Mouse (Mus musculus) small intestine, adult 2 months (tissue): ENCODE results near the gene Kmt5c.

Experiments used
- CTCF ChIP-seq: fragments of 200-500 bp; IDR thresholded peaks from 2 replicates; pipeline ENCODE4 v1.5.1; 2012; ENCODE audit warnings: low read depth, mild to moderate bottlenecking, control low read depth, inconsistent platforms, low read length, moderate library complexity, mixed read lengths; ENCODE audit not compliant: insufficient replicate concordance, insufficient read length; ENCODE audit errors: extremely low read depth
- POLR2A ChIP-seq: fragments of 200-500 bp; IDR thresholded peaks from 2 replicates; pipeline ENCODE4 v1.6.1; 2012; ENCODE audit warnings: low read depth, mild to moderate bottlenecking, control low read depth, inconsistent platforms, low read length, moderate library complexity

DNA sequence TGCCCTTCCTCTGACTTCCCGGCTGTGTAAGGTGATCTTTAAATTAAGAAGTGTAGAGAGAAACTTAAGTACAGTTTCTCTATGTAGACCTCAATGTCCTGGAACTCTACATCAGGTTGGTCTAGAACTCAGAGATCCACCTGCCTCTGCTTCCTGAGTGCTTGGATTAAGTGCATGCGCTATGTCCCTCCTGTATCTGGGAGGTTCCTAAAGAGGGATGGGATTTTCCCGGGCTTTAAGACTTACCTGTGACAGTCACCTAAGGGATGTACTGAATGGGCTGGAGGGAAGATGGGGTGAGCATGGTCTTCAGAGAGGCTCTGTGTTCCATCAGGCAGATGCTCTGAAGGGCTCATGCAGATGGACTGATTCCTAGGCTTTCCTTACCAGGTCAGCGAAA is 53.8 kb downstream of the Kmt5c start:
- TF ChIP-seq CTCF: no peak
- no peak for TF ChIP-seq POLR2A
